Mouse (Mus musculus) bone marrow macrophage, adult 2 months (primary cell): ENCODE measurements around the gene Slc5a4b. TPM values are rescaled to one million over a fixed set of nuclear protein-coding genes. Genes with fewer than 3 reads are reported as not detected.
"Not testable (repeated sequence)": the region's sequence is repeated elsewhere in the genome, so short reads cannot be mapped to it uniquely, and the experiment has no call there.

ENCODE experiments used
- H3K27ac ChIP-seq: 2 replicates; pipeline ENCODE4 v1.5.1; 2012; ENCODE audit warnings: low read depth, low read length; ENCODE audit not compliant: insufficient read depth
- H3K4me1 ChIP-seq: 2 replicates; pipeline ENCODE4 v1.6.1; 2012; ENCODE audit warnings: low read length; ENCODE audit not compliant: control insufficient read depth, insufficient read depth
- H3K4me3 ChIP-seq: 2 replicates; pipeline ENCODE4 v1.5.1; 2012; ENCODE audit warnings: mild to moderate bottlenecking, low read length, moderate library complexity; ENCODE audit not compliant: insufficient read depth
- CTCF ChIP-seq: IDR thresholded peaks from 2 replicates; pipeline ENCODE4 v1.5.1; 2012; ENCODE audit warnings: low read depth, mild to moderate bottlenecking, low read length, moderate library complexity
- POLR2A ChIP-seq: IDR thresholded peaks from 2 replicates; pipeline ENCODE4 v1.6.1; 2012; ENCODE audit warnings: mild to moderate bottlenecking, low read depth, low read length, borderline replicate concordance
- polyA plus RNA-seq: library from polyadenylated mRNA; stranded (reverse); fragments of >200 nt; gene quantifications from 2 replicates; pipeline ENCODE4 v1.2.4, GENCODE M21; 2012; ENCODE audit not compliant: missing spikeins, insufficient read depth, insufficient read length

The Slc5a4b gene
- polyA plus RNA-seq, 1 experiment, result not detected

DNA sequence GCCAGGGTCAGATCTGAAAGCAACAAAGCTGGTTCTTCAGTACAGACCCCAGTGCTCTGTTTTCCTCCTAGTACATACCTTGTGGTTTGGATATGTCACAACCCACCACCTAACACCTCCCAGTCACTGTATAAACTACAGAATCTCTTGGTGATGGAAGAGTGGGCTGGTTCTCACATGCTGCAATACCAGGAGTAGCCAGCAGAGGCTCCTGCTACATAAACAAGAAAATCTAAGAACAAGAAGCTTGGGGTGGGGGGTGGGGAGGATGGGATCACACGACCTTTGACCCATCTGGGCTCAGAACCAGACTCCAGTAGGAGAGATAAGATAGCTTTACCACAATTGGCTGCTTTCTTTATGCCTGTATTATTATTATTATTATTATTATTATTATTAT lies 8.0 kb upstream of the Slc5a4b start:
- Histone ChIP-seq H3K4me3 (no peak overlapping the region), H3K27ac (no peak overlapping the region), H3K4me1 (no peaks in the 10 kb centered on the region)
- no peak for TF ChIP-seq POLR2A
- no peak for TF ChIP-seq CTCF

GRCm38 (mm10) chr10:76117966-76118365 lies 7.2 kb upstream of the Slc5a4b start:
- no peak overlapping the region for H3K27ac ChIP-seq
- TF ChIP-seq POLR2A, result no peak
- TF ChIP-seq CTCF, result peak; percentile 77
- H3K4me3 ChIP-seq, result no peak overlapping the region
- H3K4me1 ChIP-seq, result no peaks in the 10 kb centered on the region

- Histone ChIP-seq H3K4me1 (no peaks in the 10 kb centered on the region), H3K27ac (no peak overlapping the region), H3K4me3 (no peak overlapping the region)
- no peak for TF ChIP-seq POLR2A
- no peak for TF ChIP-seq CTCF
These were observed 13.4 kb downstream of the Slc5a4b start for GRCm38 (mm10) chr10:76097368-76097767.

DNA sequence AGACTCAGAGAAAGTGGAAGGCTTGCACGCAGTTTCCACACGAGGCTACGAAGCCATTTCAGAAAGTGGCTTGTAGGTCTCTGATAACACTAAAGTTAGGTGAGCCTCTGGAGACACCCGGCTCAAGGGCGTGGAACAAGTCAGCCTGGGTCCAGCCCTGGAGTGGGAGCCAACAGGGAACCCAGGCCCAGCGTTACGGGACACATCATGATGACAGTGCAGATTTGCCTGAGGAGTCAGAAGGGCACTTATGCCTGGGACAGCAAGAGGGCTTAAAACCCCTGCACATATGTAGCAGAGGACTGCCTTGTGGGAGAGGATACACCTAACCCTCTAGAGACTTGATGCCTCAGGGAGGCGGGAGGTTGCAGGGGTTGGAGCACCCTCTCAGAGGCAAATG lies 14.2 kb downstream of the Slc5a4b start:
- H3K4me1 ChIP-seq, result no peaks in the 10 kb centered on the region
- H3K27ac ChIP-seq, result no peak overlapping the region
- TF ChIP-seq CTCF (no peak), POLR2A (no peak)
- H3K4me3 ChIP-seq, result no peak overlapping the region

GRCm38 (mm10) chr10:76077008-76077407 lies 33.8 kb downstream of the Slc5a4b start:
- H3K4me3 ChIP-seq, H3K4me1 ChIP-seq, H3K27ac ChIP-seq: not testable (repeated sequence)

DNA sequence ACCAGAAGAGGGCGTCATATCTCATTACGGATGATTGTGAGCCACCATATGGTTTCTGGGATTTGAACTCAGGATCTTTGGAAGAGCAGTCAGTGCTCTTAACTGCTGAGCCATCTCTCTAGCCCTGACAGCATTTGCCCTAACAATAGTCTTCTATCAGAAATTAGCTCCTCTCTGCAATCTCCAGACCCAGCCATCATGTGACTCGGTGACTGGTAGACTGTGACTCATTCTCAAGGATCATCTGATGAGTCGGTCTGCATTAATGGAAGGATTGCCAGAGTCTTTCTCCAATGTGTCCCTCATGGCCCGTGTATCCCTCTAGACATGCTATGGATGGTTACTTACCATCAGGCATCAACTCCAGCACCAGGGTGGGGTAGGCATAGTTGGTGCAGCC lies 38.7 kb downstream of the Slc5a4b start:
- not testable (repeated sequence) for H3K27ac ChIP-seq, H3K4me3 ChIP-seq, H3K4me1 ChIP-seq

DNA sequence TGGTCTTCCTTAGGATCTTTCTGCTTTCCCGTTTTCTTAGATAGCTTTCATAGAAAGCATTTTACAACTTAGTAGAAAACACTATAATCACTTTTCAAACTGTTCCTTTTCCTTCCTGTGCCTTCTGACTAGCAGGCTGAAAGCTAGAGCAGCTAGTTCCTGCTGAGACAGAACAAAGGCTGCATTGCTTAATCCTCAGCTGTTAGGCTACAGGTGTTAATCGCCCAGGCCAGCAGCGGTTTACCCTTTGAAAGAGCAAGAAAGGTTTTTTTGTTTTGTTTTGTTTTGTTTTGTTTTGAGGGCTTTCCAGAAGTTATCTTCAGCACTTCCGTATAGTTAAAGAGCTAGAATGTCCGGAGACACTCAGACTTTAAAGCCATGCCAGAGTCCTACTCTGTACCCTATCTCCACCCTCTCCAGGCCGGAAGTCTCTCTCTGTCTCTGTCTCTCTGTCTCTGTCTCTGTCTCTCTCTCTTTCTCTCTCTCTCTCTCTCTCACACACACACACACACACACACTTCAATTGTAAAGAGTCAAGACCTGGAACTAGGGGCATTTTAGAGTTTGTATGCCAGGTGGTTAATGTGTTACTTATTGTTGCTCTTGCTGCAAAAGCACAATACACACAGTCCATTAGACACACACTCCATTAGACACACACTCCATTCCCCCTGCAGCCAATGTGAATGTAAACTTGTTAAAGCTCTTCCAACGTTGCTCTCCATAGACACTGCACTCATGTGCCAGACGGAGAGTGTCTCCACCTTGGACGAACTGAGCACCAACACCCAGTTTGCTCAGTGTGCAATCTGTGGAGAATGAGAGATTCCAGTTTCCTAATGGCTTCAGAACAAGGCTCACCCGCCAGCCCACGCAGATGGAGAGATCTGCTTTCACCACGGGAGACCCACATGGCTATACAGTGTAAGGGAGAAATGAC lies 42.8 kb downstream of the Slc5a4b start:
- no peak for TF ChIP-seq CTCF
- no peak for TF ChIP-seq POLR2A
- Histone ChIP-seq H3K4me3 (no peak overlapping the region), H3K4me1 (0 out of 2 replicates have a peak, but pooled peaks cover 2% of the 10 kb centered on the region), H3K27ac (no peak overlapping the region)

GRCm38 (mm10) chr10:76062439-76062838 lies 48.3 kb downstream of the Slc5a4b start:
- Histone ChIP-seq H3K4me3 (no peak overlapping the region), H3K27ac (no peak overlapping the region), H3K4me1 (no peaks in the 10 kb centered on the region)
- TF ChIP-seq CTCF (no peak), POLR2A (no peak)

- Histone ChIP-seq H3K4me3 (no peak overlapping the region), H3K27ac (no peak overlapping the region), H3K4me1 (no peaks in the 10 kb centered on the region)
- TF ChIP-seq POLR2A, result no peak
- no peak for TF ChIP-seq CTCF
These were observed 58.9 kb downstream of the Slc5a4b start for GRCm38 (mm10) chr10:76051860-76052259.

DNA sequence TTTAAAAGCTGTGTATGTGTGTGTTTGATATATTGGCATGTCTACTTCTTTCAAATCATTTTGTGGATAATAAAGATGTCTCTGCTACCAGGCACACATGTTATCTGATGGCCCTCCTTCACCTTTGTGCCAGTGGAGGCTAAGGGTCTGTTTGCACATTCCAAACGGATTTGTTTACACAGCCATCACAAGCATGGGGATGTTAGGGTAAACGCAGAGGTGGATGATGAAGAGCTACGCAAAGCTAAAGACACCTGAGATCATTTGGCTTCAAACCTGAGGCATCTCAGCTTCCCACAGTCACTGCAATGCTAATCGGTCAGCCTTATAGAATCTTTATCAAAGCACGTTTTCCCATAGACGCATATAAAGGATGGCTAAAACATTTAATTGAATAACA lies 61.8 kb downstream of the Slc5a4b start:
- TF ChIP-seq CTCF (no peak), POLR2A (no peak)
- Histone ChIP-seq H3K27ac (no peak overlapping the region), H3K4me3 (no peak overlapping the region), H3K4me1 (no peaks in the 10 kb centered on the region)
